Mouse (Mus musculus) CD8-positive naive resting alpha-beta T cell, adult 57 days (primary cell): ENCODE results near the gene Olfr978. TPM values are rescaled to one million over a fixed set of nuclear protein-coding genes. Genes with fewer than 3 reads are reported as not detected.

Experiments used
- total RNA-seq: library from RNA; stranded (reverse); gene quantifications from one replicate; pipeline ENCODE4 v1.2.4, GENCODE M21; 2023

Gene Olfr978
- not detected for total RNA-seq

DNA sequence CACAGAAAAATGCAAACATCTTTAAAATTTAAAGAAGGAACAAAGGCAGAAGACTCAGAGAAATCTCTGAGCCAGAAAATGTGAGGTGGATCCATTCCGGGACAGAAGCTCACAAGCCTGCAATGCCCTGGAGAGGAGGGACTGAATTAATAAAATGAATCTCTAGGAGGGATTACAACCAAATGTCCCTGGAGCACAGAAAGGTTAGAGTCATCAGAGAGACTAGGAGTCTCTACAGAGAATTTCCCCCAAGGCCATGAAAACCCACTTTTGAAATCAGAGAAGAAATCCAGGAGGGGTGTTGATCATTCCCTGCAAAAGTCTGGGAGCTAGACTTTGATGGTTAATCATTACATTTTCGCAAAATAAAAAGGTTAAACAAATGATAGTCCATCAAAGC lies at the start of gene Olfr978:
Olfr978 (plus strand) TSS at position 301 of the 400 bp plus-strand sequence.

DNA sequence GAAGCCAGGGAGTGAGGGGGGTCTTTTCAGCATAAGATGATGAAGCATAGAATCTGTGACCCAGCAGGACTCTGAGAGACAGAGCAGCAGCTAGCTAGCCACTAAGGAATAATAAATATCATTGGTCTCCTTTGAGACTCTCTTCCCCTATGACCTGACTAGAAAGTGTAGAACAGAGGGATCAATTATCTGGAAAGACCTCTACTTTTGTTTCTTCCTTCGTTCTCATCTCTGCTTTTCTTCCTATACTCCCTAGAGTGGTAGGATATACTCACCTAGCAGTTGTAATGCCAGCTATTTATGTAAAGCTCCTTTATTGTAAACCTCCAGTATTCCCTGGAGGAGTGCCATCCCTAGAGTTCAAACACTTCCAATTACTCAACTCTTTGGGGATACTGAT lies 40.0 kb upstream of the Olfr978 start, which contains the start of gene Olfr975:
Olfr975 (minus strand) TSS at position 101 of the 400 bp plus-strand sequence.

DNA sequence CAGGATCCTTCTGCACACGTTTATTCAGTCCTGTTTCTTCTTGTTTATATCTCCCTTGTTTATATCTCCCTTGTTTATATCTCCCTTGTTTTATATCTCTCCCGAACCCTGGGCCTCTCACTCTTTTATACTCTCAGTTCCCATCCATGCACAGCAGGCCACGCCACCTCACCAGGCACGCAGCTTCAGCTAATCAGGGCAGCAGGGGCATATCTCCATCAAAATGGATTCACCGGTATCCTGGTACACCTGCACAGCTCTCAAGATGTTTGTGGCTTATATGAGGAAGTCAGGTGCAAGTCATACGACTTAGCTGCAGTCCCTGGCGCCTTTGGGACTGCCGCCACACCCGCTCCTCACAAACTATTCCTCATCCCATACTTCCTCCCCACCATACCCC lies 30.9 kb upstream of the Olfr978 start, which contains the start of gene Olfr976:
Olfr976 (minus strand) TSS at position 101 of the 400 bp plus-strand sequence.

DNA sequence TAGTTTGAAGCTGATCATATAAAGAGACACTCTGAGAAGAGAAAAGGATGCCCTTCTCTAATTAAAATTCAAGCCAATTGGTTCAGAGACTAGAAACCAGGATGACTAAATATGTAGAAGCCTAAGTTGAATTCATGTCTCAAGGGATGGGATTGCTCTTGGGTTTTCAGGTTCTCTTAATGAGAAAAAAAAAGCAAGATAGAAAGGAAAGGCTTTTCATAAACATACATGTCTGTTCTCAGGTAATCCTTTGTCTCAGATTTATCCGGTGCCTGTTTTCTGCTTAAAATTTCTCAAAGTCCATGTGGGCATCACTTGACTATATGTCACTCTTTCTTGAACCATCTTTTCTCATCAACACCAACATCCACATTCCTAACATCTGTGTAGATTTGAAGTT lies 11.5 kb downstream of the Olfr978 start, which contains the start of gene Olfr979:
Olfr979 (minus strand) TSS at position 101 of the 400 bp plus-strand sequence.

DNA sequence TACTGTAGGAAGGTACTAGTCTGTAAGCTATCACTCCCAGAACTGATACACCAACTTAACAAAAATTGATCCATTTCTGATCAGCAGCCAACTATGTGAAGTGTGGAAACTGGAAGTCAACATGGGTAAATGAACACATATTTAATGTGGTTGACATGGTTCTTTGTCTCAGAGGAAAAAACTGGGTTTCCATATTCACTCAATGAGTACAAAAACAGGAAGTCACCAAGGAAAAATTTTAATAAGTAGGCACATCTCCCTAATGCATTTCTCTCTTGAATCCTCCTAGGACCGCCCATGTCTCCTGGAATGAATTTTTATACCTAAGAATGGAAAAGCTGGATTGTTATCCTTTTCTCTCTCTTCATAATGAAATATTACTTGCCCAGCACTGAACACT lies 17.6 kb downstream of the Olfr978 start, which contains the start of gene Olfr980:
Olfr980 (minus strand) TSS at position 101 of the 400 bp plus-strand sequence.

DNA sequence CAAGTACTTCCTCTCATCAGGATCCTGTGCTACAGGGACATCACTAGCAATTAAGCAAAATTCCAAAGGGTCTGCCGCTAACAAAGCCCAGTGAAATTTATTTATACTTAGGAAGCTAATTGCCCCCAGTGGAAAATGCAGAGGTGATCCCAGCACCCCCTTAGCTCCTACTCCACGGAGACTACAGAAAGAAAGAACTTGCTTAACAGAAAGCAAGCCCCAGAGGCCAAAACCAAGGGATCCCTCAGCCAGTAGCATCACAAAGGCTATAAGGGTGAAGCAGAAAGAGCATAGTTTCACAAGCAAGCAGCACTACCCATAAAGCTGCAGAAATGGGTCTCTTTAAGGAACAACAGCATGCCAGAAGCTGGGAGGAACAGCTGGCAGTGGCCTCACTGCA lies 29.3 kb downstream of the Olfr978 start, which contains the start of gene Olfr981:
Olfr981 (plus strand) TSS at position 301 of the 400 bp plus-strand sequence.

Other genes starting within 250 kb of the Olfr978 start
- gene Olfr967, start 245.9 kb upstream of the Olfr978 start, total RNA-seq = not detected
- not detected for gene Olfr968, start 208.9 kb upstream of the Olfr978 start, total RNA-seq
- gene Olfr969, start 201.2 kb upstream of the Olfr978 start, total RNA-seq = not detected
- not detected for gene Olfr970, start 183.3 kb upstream of the Olfr978 start, total RNA-seq
- not detected for gene Olfr971, start 155.2 kb upstream of the Olfr978 start, total RNA-seq
- not detected for gene Olfr972, start 125.7 kb upstream of the Olfr978 start, total RNA-seq
- gene Olfr229, start 84.8 kb upstream of the Olfr978 start, total RNA-seq = not detected
- not detected for gene Olfr974, start 54.6 kb upstream of the Olfr978 start, total RNA-seq
- gene Olfr975, start 40.1 kb upstream of the Olfr978 start, total RNA-seq = not detected
- not detected for gene Olfr976, start 31.0 kb upstream of the Olfr978 start, total RNA-seq
- gene Olfr979, start 11.4 kb downstream of the Olfr978 start, total RNA-seq = not detected
- gene Olfr980, start 17.5 kb downstream of the Olfr978 start, total RNA-seq = not detected
- not detected for gene Olfr981, start 29.4 kb downstream of the Olfr978 start, total RNA-seq
- gene Olfr982, start 81.7 kb downstream of the Olfr978 start, total RNA-seq = not detected
- gene Olfr983, start 101.5 kb downstream of the Olfr978 start, total RNA-seq = not detected
- gene Olfr984, start 122.1 kb downstream of the Olfr978 start, total RNA-seq = not detected
- not detected for gene Olfr985, start 138.1 kb downstream of the Olfr978 start, total RNA-seq
- gene Tmem225, start 156.0 kb downstream of the Olfr978 start, total RNA-seq = not detected
- gene Olfr986, start 188.8 kb downstream of the Olfr978 start, total RNA-seq = not detected
- 3.1 TPM for gene Zfp202, start 200.2 kb downstream of the Olfr978 start, total RNA-seq